Mouse (Mus musculus) urinary bladder, postnatal 14 days (tissue): ENCODE results near the gene Drc7.
A peak's percentile ranks its signal among the peaks of the same experiment; 100 is the strongest.
"Not testable (repeated sequence)": the region's sequence is repeated elsewhere in the genome, so short reads cannot be mapped to it uniquely, and the experiment has no call there.

Experiments used
- DNase-seq: peaks from one replicate; pipeline ENCODE4 v3.0.0; 2021; ENCODE audit warnings: low spot score

Gene Drc7

GRCm38 (mm10) chr8:95054927-95055510 is at the start of gene Drc7:
Gene Drc7 (plus strand): TSS chr8:95055103.
- DNase-seq, result no peak

- DNase-seq, result no peak
Measured at GRCm38 (mm10) chr8:95012442-95012919, 42.4 kb upstream of the Drc7 start.

- no peak for DNase-seq
Measured at GRCm38 (mm10) chr8:95015866-95016265, 39.0 kb upstream of the Drc7 start.

- DNase-seq, result no peak
Measured at GRCm38 (mm10) chr8:95016684-95017083, 38.2 kb upstream of the Drc7 start.

DNA sequence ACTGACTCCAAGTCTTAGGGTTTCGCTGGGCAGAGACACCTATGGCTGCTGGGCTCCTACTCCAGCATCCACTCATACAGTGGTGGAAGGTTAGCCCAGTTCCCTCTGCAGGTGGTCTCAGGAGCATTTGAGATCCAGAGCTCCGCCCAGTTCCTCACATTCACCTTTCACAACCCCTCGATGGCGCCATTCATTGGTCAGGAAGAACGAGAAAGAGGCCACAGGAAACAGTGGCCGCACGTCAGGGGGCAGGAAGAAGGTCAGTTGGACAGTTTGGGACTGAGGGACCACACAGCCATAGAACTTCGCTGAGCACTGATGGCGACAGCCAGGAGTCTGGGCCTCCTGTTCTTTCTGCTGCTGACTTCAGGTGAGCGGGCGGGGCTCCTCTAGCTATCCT is 37.5 kb upstream of the Drc7 start, which contains the start of gene Adgrg3:
Gene Adgrg3 (plus strand): TSS at position 242 of the 400 bp plus-strand sequence.
- DNase-seq, result no peak

- no peak for DNase-seq
Measured at GRCm38 (mm10) chr8:95017969-95018635, 36.8 kb upstream of the Drc7 start.

DNA sequence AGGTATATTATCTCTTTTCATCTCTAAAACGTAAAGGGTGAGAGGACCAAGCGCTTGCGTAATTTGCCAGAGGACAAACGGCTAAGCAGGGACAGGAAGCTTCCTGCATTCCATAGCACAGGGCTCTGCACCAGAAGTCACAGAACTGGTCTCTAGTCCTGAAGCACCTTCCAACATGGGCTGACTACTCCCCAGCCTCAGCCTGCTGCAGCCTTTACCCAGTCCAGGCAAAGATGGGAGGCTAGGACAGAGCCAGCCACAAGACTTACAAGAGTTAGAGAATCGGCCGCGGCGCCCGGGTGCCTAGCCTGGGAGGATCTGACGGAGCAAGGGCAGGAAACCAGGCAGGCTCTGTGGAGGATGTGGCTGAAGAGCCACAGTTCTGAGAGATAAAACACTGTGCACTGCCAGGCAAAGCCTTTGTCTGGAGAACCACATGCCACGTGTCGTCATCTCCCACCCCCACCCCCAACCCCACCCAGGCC is 34.6 kb upstream of the Drc7 start:
- DNase-seq, result peak; percentile 53

DNA sequence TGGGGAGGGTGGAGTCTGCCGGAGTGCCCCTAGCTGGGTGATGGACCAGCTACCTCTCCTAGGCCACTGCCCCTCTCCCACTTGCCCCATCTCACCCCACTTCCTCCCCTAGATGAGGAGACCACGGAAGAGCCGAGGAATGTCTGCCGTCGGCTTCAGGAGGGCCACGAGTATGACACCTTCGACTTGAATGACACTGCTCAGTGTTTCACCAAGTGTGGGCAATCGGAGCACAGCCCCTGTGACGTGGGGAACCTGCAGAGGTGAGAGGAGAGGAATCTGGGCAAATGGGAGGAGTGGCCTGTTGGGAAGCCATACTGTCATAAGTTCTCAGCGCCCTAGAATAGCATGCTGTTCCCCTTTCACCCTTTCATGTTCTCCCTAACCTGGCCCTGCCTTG is 34.1 kb upstream of the Drc7 start:
- DNase-seq, result no peak

- DNase-seq, result no peak
Measured at GRCm38 (mm10) chr8:95023201-95023600, 31.7 kb upstream of the Drc7 start.

GRCm38 (mm10) chr8:95024387-95024786 is 30.5 kb upstream of the Drc7 start:
- no peak for DNase-seq

- peak; percentile 33 for DNase-seq
Measured at GRCm38 (mm10) chr8:95025421-95025820, 29.5 kb upstream of the Drc7 start.

DNA sequence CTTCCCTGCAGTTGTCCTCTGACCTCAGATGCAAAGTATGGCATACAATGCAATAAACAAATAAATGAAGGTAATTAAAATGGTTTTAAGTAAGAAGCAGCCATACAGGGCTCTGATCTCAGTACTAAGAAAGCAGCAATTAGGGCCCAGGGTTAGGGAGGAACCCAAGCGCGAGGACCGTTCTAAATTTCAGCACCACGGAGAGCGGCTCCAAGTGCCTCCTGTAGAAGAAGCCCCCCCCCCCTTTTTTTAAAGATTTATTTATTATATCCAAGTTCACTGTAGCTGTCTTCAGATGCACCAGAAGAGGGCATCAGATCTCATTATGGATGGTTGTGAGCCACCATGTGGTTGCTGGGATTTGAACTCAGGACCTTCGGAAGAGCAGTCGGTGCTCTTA is 26.5 kb upstream of the Drc7 start:
- DNase-seq, result not testable (repeated sequence)

DNA sequence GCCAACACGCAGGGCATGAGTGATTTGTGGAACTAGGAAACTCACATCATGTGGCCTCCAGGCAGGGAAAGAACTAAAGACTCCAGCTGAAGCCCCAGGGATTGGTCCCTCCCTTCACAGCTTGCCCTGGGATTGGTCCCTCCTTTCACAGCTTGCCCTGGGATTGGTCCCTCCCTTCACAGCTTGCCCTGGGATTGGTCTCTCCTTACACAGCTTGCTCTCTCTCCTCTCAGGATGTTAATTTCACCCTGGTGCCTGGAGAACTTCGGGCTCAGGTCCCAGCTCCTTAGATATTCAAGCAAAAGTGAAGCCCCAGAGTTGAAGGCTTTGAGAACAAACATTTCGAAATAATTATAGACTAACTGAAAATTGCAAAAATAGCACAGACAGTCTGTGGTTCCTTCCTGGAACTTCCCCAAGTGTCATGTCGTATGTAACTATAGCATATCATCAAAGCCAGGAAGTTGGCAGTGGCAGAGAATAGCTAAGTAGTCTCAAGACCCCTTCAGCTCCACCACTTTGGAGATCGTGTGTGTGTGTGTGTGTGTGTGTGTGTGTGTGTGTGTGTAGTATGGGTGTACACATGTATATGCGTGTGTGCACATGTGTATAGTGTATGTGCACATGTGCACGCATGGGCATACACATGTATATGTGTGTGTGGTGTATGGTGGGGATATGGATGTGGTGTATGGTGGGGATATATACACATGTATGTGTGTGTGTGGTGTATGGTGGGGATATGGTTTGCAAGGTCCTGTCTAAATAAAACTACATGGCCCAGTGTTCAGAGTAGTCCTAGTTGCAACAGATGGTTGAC is 17.6 kb upstream of the Drc7 start:
- DNase-seq, result no peak

- DNase-seq, result no peak
Measured at GRCm38 (mm10) chr8:95041883-95042784, 12.8 kb upstream of the Drc7 start.

GRCm38 (mm10) chr8:95044811-95045210 is 10.1 kb upstream of the Drc7 start:
- no peak for DNase-seq

GRCm38 (mm10) chr8:95046982-95047381 is 7.9 kb upstream of the Drc7 start:
- DNase-seq, result no peak

DNA sequence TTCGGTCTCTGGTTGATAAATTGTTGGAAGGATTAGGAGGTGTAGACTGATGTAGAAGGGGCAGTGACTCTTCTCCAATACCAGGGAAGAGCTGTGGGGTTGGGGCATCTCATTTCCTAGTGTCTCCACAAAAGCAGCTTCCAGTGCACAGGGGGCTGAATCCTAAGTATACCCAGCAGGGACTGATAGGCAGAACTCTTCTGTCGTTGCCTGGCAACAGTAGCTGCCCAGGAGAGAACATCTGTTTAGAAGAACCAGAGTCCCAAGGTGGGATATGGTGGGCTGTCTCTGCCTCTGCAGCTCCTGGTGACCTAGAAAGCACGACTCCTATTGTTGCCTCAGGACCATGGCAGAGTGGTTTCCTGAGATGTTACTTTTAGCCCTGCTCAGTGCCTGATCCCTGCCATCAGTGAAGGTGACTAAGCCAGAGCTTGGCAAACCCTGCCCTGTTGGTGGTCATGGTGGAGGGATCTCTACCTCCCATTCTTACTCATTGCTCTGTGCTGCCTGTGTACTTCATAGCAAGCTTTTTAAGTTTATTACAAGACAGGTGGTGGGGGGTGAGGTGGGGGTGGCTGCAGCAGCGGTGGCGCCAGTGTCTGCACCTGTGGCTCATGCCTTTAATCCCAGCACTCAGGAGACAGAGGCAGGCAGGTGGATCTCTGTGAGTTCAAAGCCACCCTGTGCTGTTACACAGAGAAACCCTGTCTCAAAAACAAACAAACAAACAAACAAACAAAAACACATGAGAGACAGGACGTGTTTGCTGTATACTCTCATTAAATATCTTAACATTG is 6.8 kb upstream of the Drc7 start:
- no peak for DNase-seq

GRCm38 (mm10) chr8:95049636-95050035 is 5.3 kb upstream of the Drc7 start:
- DNase-seq, result no peak

DNA sequence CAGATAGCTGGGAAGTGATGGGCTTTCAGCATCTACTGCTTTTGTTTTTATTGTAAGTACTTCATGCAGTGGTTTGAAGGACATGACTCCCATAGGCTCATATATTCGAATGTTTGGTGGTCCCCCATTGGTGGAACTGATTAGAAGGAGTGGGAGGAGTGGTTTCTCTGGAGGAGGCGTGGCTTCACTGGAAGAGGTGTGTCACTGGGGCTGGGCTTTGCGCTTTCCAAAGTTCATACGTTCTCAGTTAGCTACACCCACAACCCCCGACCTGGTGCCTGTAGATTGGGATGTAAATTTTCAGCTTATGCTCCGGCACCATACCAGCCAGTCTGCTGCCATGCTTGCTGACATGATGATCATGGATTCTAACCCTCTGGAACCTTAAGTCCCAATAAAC is 465 bp upstream of the Drc7 start:
- DNase-seq, result no peak

GRCm38 (mm10) chr8:95056414-95056813 is 1.5 kb downstream of the Drc7 start:
- no peak for DNase-seq

GRCm38 (mm10) chr8:95058661-95059060 is 3.8 kb downstream of the Drc7 start:
- no peak for DNase-seq
